Mouse (Mus musculus) ES-E14 (cell line): ENCODE data around the gene Bcl10. TPM values are rescaled to one million over a fixed set of nuclear protein-coding genes. Genes with fewer than 3 reads are reported as not detected.

Experiments used
- DNase-seq: peaks from one replicate; pipeline ENCODE4 v3.0.0-alpha.2; 2013; ENCODE audit warnings: low read depth, low spot score
- H3K27ac ChIP-seq: 2 replicates; pipeline ENCODE4 v1.5.1; 2012; ENCODE audit warnings: low read depth, mild to moderate bottlenecking, low read length, moderate library complexity, mixed read lengths; ENCODE audit not compliant: poor library complexity, insufficient read depth, severe bottlenecking
- H3K36me3 ChIP-seq: 2 replicates; pipeline ENCODE4 v1.6.1; 2012; ENCODE audit warnings: mild to moderate bottlenecking, low read length, moderate library complexity, mixed read lengths; ENCODE audit not compliant: control insufficient read depth, poor library complexity, insufficient read depth, severe bottlenecking
- H3K4me1 ChIP-seq, 2 experiments: fragments of 150-350 bp in 1 of 2; sonication (generic) in 1 of 2; 2 replicates each; pipeline ENCODE4 v1.6.1; 2012; ENCODE audit warnings: low read length in 2 of 2, mild to moderate bottlenecking in 1 of 2, mixed read lengths in 1 of 2; ENCODE audit not compliant: control insufficient read depth in 2 of 2, insufficient read depth in 2 of 2, poor library complexity in 1 of 2
- H3K4me3 ChIP-seq, 2 experiments: fragments of 150-350 bp in 1 of 2; sonication (generic) in 1 of 2; 2 replicates each; pipeline ENCODE4 v1.5.1; 2012; ENCODE audit warnings: low read length in 2 of 2, low read depth in 1 of 2, mild to moderate bottlenecking in 1 of 2, mixed read lengths in 1 of 2; ENCODE audit not compliant: insufficient read depth in 1 of 2, poor library complexity in 1 of 2, severe bottlenecking in 1 of 2
- H3K9ac ChIP-seq: 2 replicates; pipeline ENCODE4 v1.6.1; 2012; ENCODE audit warnings: low read depth, mild to moderate bottlenecking, low read length, mixed read lengths; ENCODE audit not compliant: poor library complexity, insufficient read depth, severe bottlenecking
- H3K9me3 ChIP-seq: fragments of 150-350 bp; sonication (generic); 2 replicates; pipeline ENCODE4 v1.6.1; 2012; ENCODE audit warnings: low read depth, mild to moderate bottlenecking, low read length; ENCODE audit not compliant: control insufficient read depth, insufficient read depth
- CHD2 ChIP-seq: IDR thresholded peaks from 2 replicates; pipeline ENCODE4 v1.6.1; 2014; ENCODE audit warnings: mild to moderate bottlenecking, low read depth, low read length, inconsistent platforms
- HCFC1 ChIP-seq: IDR thresholded peaks from 2 replicates; pipeline ENCODE4 v1.6.1; 2012; ENCODE audit warnings: low read length, inconsistent platforms, borderline replicate concordance; ENCODE audit not compliant: insufficient read depth
- MAFK ChIP-seq: IDR thresholded peaks from 2 replicates; pipeline ENCODE4 v1.6.1; 2014; ENCODE audit warnings: mild to moderate bottlenecking, low read depth, low read length, inconsistent platforms; ENCODE audit not compliant: insufficient read depth
- ZC3H11A ChIP-seq: IDR thresholded peaks from 2 replicates; pipeline ENCODE4 v1.6.1; 2012; ENCODE audit warnings: low read depth, mild to moderate bottlenecking, inconsistent platforms, low read length, borderline replicate concordance
- ZNF384 ChIP-seq: IDR thresholded peaks from 2 replicates; pipeline ENCODE4 v1.6.1; 2012; ENCODE audit warnings: low read depth, low read length, inconsistent platforms
- in situ Hi-C, 2 experiments: fragments of 600-800 bp; cut with MboI; formaldehyde crosslinking; loops; one replicate each; pipeline ENCODE4 v1.15.1; 2025; ENCODE audit warnings: low sequenced_read_pairs in 2 of 2, inconsistent platforms in 1 of 2; ENCODE audit not compliant: unreplicated experiment in 2 of 2
- total RNA-seq: library from RNA; depleted of rRNA; stranded (reverse); fragments of 300-350 nt; gene quantifications from 2 replicates; pipeline ENCODE4 v1.2.3, GENCODE M21; 2012

The Bcl10 gene
- total RNA-seq, 1 experiment: 27.8 TPM

GRCm38 (mm10) chr3:145894131-145894530, 28.5 kb upstream of the Bcl10 start:
- no peak overlapping the region for H3K27ac ChIP-seq
- in situ Hi-C loops: no loop called here

GRCm38 (mm10) chr3:145897749-145898148, 24.9 kb upstream of the Bcl10 start:
- no peak overlapping the region for H3K27ac ChIP-seq
- H3K9ac ChIP-seq: no peak overlapping the region
- in situ Hi-C loops: no loop called here
- no peaks in the 10 kb centered on the region for H3K9me3 ChIP-seq
- TF ChIP-seq CHD2: no peak
- no peak for TF ChIP-seq HCFC1
- TF ChIP-seq ZC3H11A: no peak
- no peak for TF ChIP-seq ZNF384
- TF ChIP-seq MAFK: no peak
- no peaks in the 10 kb centered on the region for H3K36me3 ChIP-seq
- H3K4me3 ChIP-seq: no peak overlapping the region
- DNase-seq: no peak
- H3K4me1 ChIP-seq: no peaks in the 10 kb centered on the region

More at GRCm38 (mm10) chr3:145894131-145894530, 28.5 kb upstream of the Bcl10 start:
- Histone ChIP-seq H3K9me3 (no peaks in the 10 kb centered on the region), H3K36me3 (no peaks in the 10 kb centered on the region), H3K4me1 (no peaks in the 10 kb centered on the region), H3K9ac (no peak overlapping the region), H3K4me3 (no peak overlapping the region)
- TF ChIP-seq CHD2 (no peak), ZC3H11A (no peak), ZNF384 (no peak), HCFC1 (no peak), MAFK (no peak)
- no peak for DNase-seq

- Histone ChIP-seq H3K36me3 (no peaks in the 10 kb centered on the region), H3K4me3 (no peak overlapping the region), H3K9ac (no peak overlapping the region), H3K4me1 (no peaks in the 10 kb centered on the region), H3K27ac (no peak overlapping the region), H3K9me3 (no peaks in the 10 kb centered on the region)
- in situ Hi-C loops: loop anchor here (5.0 to 25.0 kb wide), 4 partner anchors 285 to 488 kb away; no protein-coding TSS in a partner anchor
- TF ChIP-seq HCFC1: no peak
- TF ChIP-seq ZNF384: no peak
- no peak for TF ChIP-seq CHD2
- no peak for TF ChIP-seq MAFK
- no peak for TF ChIP-seq ZC3H11A
- no peak for DNase-seq
Measured at GRCm38 (mm10) chr3:145899832-145900231, 22.8 kb upstream of the Bcl10 start.

- in situ Hi-C loops: loop anchor here (5.0 to 25.0 kb wide), 4 partner anchors 289 to 491 kb away; no protein-coding TSS in a partner anchor
- TF ChIP-seq MAFK (no peak), ZC3H11A (no peak), ZNF384 (no peak), HCFC1 (no peak), CHD2 (no peak)
- no peak for DNase-seq
Measured at GRCm38 (mm10) chr3:145903530-145903929, 19.1 kb upstream of the Bcl10 start.

More at GRCm38 (mm10) chr3:145903530-145903929, 19.1 kb upstream of the Bcl10 start:
- no peaks in the 10 kb centered on the region for H3K36me3 ChIP-seq
- H3K27ac ChIP-seq: no peak overlapping the region
- no peak overlapping the region for H3K4me3 ChIP-seq
- no peaks in the 10 kb centered on the region for H3K4me1 ChIP-seq
- H3K9me3 ChIP-seq: no peaks in the 10 kb centered on the region
- H3K9ac ChIP-seq: no peak overlapping the region
